Mouse (Mus musculus): ENCODE measurements around the gene Fads6.

- TF ChIP-seq CTCF (IDR thresholded peaks at IDR 0.05; ENCODE audit: low read depth) (no peak), EP300 (IDR thresholded peaks at IDR 0.05; ENCODE audit: low read depth) (no peak)
Observed at GRCm38 (mm10) chr11:115247240-115247639, 50.2 kb downstream of the Fads6 start.

All from heart, postnatal 0 days (tissue).